Mouse (Mus musculus) kidney, adult 18-20 months (tissue): ENCODE measurements around the gene Tulp3.
A peak's percentile ranks its signal among the peaks of the same experiment; 100 is the strongest.

Experiments
- DNase-seq: peaks from one replicate; pipeline ENCODE4 v3.0.0; 2021

The Tulp3 gene

GRCm38 (mm10) chr6:128295876-128296749, 59.5 kb downstream of the Tulp3 start:
- DNase-seq: peak; percentile 80

GRCm38 (mm10) chr6:128291284-128291683, 64.4 kb downstream of the Tulp3 start:
- no peak for DNase-seq

GRCm38 (mm10) chr6:128288681-128289080, 67.0 kb downstream of the Tulp3 start:
- DNase-seq: no peak

GRCm38 (mm10) chr6:128285792-128286430, 69.7 kb downstream of the Tulp3 start:
- peak; percentile 60 for DNase-seq

- DNase-seq: no peak
Observed at GRCm38 (mm10) chr6:128282126-128282525, 73.5 kb downstream of the Tulp3 start.

- DNase-seq: no peak
Observed at GRCm38 (mm10) chr6:128280472-128281145, 75.0 kb downstream of the Tulp3 start.

- DNase-seq: no peak
Observed at GRCm38 (mm10) chr6:128279608-128280007, 76.0 kb downstream of the Tulp3 start.

- no peak for DNase-seq
Observed at GRCm38 (mm10) chr6:128279099-128279498, 76.6 kb downstream of the Tulp3 start.

GRCm38 (mm10) chr6:128277132-128278085, 78.2 kb downstream of the Tulp3 start:
- no peak for DNase-seq

GRCm38 (mm10) chr6:128276349-128276748, 79.3 kb downstream of the Tulp3 start:
- no peak for DNase-seq

GRCm38 (mm10) chr6:128275506-128276064, 80.1 kb downstream of the Tulp3 start:
- DNase-seq: no peak

- DNase-seq: no peak
Observed at GRCm38 (mm10) chr6:128273507-128273906, 82.1 kb downstream of the Tulp3 start.

- no peak for DNase-seq
Observed at GRCm38 (mm10) chr6:128272754-128273153, 82.9 kb downstream of the Tulp3 start.
